Mouse (Mus musculus) embryo, embryonic 11.5 days (tissue): Measurements from ENCODE around the gene Cdh4.

ENCODE experiments used
- DNase-seq: peaks from one replicate; pipeline ENCODE4 v3.0.0-alpha.2; 2012; ENCODE audit warnings: low read depth, low spot score

Cdh4 gene

GRCm38 (mm10) chr2:179729802-179730201, 287.6 kb downstream of the Cdh4 start:
- no peak for DNase-seq

- no peak for DNase-seq
Measured at GRCm38 (mm10) chr2:179733141-179733831, 291.1 kb downstream of the Cdh4 start.

- DNase-seq = no peak
Measured at GRCm38 (mm10) chr2:179742419-179742818, 300.2 kb downstream of the Cdh4 start.

- no peak for DNase-seq
Measured at GRCm38 (mm10) chr2:179742828-179743227, 300.6 kb downstream of the Cdh4 start.

GRCm38 (mm10) chr2:179746491-179746890, 304.3 kb downstream of the Cdh4 start:
- DNase-seq = no peak

GRCm38 (mm10) chr2:179749399-179749798, 307.2 kb downstream of the Cdh4 start:
- no peak for DNase-seq

- no peak for DNase-seq
Measured at GRCm38 (mm10) chr2:179753811-179754210, 311.6 kb downstream of the Cdh4 start.

GRCm38 (mm10) chr2:179754776-179755175, 312.5 kb downstream of the Cdh4 start:
- DNase-seq = no peak

- DNase-seq = no peak
Measured at GRCm38 (mm10) chr2:179761718-179762441, 319.6 kb downstream of the Cdh4 start.

- no peak for DNase-seq
Measured at GRCm38 (mm10) chr2:179762521-179763305, 320.5 kb downstream of the Cdh4 start.

GRCm38 (mm10) chr2:179764460-179764859, 322.2 kb downstream of the Cdh4 start:
- DNase-seq = no peak

GRCm38 (mm10) chr2:179766664-179767526, 324.7 kb downstream of the Cdh4 start:
- DNase-seq = no peak

- DNase-seq = no peak
Measured at GRCm38 (mm10) chr2:179767527-179767849, 325.3 kb downstream of the Cdh4 start.

- DNase-seq = no peak
Measured at GRCm38 (mm10) chr2:179769137-179769536, 326.9 kb downstream of the Cdh4 start.

- no peak for DNase-seq
Measured at GRCm38 (mm10) chr2:179769943-179770342, 327.7 kb downstream of the Cdh4 start.

GRCm38 (mm10) chr2:179774440-179775110, 332.3 kb downstream of the Cdh4 start:
- DNase-seq = peak; percentile 9

GRCm38 (mm10) chr2:179775999-179776705, 333.9 kb downstream of the Cdh4 start:
- DNase-seq = no peak

- no peak for DNase-seq
Measured at GRCm38 (mm10) chr2:179779266-179779665, 337.0 kb downstream of the Cdh4 start.

GRCm38 (mm10) chr2:179780961-179781360, 338.7 kb downstream of the Cdh4 start:
- no peak for DNase-seq

- DNase-seq = no peak
Measured at GRCm38 (mm10) chr2:179787256-179787655, 345.0 kb downstream of the Cdh4 start.
